Mouse (Mus musculus) bone marrow macrophage, adult 2 months (primary cell): ENCODE data around the gene Orm2.

Source experiments
- CTCF ChIP-seq: IDR thresholded peaks from 2 replicates; pipeline ENCODE4 v1.5.1; 2012; ENCODE audit warnings: low read depth, mild to moderate bottlenecking, low read length, moderate library complexity
- POLR2A ChIP-seq: IDR thresholded peaks from 2 replicates; pipeline ENCODE4 v1.6.1; 2012; ENCODE audit warnings: mild to moderate bottlenecking, low read depth, low read length, borderline replicate concordance

DNA sequence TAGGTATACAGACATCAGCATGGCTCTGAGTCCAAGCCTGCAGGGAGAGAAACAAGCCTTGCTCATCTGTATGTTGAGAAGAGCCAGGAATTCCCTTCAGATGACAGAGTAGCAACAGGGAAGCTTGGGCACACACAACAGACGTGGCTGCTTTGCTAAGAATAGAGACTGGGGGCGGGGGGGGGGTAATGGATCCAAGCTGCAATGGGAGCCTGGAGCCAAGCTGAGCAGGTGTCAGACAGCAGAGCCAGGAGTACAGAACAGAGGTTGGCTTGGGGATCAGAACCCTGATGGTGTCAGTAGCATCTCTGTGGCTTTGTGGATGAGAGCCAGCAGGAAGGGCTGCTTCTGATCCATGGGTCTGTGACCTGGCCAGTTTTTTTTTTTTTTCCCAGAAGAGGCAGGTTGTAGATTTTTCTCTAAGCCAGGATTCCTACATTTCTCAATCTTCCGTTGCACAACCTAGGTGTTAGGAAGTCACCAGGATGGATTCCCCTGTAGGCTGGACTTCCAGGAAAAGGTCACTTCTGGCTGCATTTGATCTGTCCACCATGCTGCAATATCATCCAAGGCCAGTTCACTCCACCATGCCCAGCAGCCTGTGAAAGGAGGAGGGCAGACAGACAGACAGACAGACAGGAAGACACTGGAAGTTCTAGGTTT, 23.7 kb upstream of the Orm2 start:
- TF ChIP-seq CTCF (no peak), POLR2A (no peak)
